Mouse (Mus musculus): Measurements from ENCODE around the gene Morc4.

The Morc4 gene

DNA sequence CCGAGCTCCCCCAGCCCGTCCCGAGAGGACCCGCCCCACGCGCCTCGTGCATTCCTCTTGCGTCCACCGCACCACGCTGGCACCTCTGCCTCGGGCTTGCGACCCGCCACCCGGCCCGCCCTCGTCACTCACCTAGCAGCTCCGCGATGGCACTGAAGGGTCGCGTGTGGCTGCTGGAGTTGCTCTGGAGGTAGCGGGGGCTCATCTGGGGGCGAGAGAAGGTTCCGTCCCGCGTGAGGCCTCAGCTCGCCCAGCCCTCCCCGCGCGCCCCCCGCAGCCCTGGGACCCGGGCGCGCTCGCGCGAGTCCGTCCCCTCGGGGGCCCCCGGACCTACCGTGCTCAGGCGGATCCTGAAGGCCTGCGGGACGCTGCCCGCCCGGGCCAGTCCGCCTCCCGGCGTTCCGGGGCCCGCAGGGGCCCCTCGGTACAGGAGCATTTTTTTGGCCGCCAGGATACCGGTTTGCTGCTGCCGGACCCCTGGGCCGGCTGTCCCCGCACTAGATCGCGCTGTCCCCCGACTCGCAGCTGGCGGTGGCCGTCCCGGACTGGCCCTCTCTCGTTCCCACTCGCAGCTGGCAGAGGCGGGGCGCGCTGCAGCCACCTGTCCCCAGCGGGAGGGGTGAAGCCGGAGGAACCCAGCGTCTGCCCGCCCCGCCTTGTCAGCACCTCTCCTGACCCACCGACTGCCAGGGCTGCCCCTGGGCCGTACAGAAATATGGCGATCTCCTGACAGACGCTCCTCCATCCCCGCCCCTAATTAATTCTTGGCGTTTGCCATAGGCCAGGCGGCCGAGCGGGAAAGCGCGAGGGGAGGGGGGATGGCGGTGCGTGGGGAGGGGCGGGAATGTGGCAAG, at the start of gene Morc4:
TSS of gene Morc4 (minus strand) at position 740 of the 854 bp plus-strand sequence.
- no peak for DNase-seq (ENCODE audit: extremely low read depth, low read depth)

GRCm38 (mm10) chrX:139920572-139920971, 49.1 kb upstream of the Morc4 start:
- DNase-seq (ENCODE audit: extremely low read depth, low read depth) = no peak

DNA sequence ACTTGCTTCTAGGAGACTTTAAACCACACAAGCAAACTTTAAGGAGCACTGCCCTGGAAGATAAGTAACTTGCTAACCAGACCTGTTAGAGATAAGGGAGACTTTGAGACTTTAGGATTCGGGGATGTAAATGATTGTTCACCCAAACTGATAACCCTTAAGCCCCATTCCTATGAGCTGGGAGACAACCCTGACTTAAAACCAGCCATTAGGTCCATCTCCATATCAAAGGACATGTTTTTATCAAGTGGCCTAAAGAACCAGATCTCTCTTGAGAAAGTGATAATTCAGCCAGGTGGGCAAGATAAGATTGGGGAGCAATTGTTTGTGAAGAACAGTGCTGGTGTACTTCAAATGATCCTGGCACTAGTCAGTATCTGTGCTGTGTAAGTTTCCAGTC, 19.9 kb upstream of the Morc4 start:
- DNase-seq (ENCODE audit: extremely low read depth, low read depth) = no peak

GRCm38 (mm10) chrX:139883221-139883620, 11.7 kb upstream of the Morc4 start:
- DNase-seq (ENCODE audit: extremely low read depth, low read depth) = no peak

GRCm38 (mm10) chrX:139877936-139878335, 6.5 kb upstream of the Morc4 start:
- DNase-seq (ENCODE audit: extremely low read depth, low read depth) = no peak

DNA sequence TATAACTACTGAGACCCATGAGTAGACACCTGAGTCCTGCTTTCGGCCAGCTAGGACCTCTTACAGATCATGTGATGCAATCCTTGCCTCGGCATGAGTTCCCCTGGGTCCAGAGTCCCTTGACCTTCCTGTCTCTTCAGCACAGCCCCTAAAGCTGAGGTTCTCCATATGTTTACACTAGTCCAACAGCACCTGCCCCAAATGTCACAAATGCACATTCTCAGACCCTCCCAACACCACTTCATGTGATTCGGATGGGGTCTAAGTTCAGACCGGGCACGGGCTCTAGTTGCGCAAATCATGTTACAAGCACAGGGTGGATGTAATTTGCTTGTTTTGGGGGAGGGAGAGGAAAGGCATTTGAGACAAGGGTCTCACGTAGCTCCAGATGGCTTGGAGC, 5.6 kb upstream of the Morc4 start:
- DNase-seq (ENCODE audit: extremely low read depth, low read depth) = no peak

GRCm38 (mm10) chrX:139870300-139870711, 1.2 kb downstream of the Morc4 start:
- no peak for DNase-seq (ENCODE audit: extremely low read depth, low read depth)

GRCm38 (mm10) chrX:139859402-139859801, 12.1 kb downstream of the Morc4 start:
- no peak for DNase-seq (ENCODE audit: extremely low read depth, low read depth)

DNA sequence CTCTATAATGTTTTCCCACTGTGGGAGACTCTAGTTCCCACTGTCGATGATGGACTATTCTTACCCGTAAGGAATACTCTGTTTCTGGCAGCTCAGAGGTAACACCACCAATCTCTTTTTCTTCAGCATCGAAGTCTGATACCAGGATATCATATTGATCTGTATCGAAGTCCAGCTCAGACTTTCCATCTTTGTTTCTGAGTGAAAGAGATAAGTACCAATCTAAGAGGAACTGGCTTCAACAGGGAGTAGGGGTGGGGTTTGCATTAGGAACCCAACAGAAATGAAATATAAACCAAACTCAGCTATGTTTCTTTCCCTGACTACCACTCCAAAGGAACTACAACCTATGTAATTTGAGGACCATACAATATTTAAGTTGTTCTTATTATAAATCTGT, 16.7 kb downstream of the Morc4 start:
- no peak for DNase-seq (ENCODE audit: extremely low read depth, low read depth)

- DNase-seq (ENCODE audit: extremely low read depth, low read depth) = no peak
Observed at GRCm38 (mm10) chrX:139841091-139841490, 30.4 kb downstream of the Morc4 start.

DNA sequence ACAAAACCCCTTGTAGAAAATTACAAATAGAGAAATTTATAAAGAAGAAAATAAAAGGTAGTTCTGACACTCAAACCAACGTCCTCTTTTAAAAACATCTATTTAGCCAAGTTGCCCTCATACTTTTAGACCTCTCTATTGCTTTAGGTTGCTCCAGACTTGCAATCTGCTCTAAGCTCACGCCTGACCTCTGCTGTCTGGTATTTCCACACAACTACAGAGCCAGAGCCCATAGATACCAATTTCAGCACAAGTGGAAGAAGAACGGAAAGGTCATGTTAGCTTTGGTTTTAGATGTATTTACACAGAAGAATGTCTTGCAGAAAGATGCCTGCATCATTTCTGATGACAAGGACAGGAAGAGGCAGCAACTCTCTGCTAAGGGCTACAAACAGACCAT, 32.4 kb downstream of the Morc4 start:
- no peak for DNase-seq (ENCODE audit: extremely low read depth, low read depth)

DNA sequence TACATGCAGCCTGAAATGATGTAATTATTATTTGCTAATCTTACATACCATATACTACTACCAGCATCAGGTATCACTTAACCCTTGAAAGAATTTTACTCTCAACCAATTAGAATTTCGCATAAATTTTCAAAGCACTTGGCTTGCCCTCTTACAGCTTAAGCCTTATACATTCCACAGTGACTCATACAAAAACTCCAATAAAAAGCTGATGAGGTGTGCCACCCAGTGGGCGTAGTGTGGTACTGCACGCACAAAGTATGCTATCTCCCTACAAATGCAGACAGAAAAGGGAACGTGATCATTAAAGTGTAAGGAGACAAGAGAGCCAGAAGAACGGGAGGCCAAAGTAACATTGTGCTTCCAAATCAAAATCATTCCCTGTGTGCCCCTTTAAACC, 39.0 kb downstream of the Morc4 start:
- DNase-seq (ENCODE audit: extremely low read depth, low read depth) = peak; percentile 56

DNA sequence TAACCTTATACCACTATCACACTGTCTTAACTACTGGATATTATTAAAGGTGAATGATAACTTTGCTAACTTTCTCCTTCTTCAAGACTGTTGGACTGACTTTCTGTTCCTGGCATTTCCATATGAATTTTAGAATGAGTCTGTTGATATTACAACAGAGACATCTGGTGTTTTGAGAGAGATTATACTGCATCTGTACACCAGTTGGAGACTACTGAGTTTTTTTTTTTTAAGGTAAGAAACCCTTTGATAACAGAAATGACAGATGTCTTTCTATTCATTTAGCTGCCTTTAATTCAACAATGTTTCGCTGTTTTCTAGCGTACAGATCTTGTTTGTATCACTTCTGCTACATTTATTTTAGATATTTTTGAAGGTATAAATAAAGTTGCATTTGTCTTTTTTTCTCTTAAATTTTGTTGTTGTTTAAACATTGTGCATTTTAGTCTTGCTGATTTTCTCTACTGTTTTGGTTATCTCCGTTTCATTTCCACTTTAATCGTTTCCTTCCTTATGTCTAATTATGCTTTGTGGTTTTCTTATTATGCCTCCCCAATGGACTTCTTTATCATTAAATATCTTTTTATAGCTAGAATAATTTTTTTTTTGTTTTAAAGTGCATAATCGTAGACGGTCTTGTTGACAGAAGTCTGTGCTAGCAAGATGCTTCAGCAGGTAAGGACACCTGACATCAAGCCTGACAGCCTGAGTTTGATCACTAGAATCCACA, 42.9 kb downstream of the Morc4 start:
- DNase-seq (ENCODE audit: extremely low read depth, low read depth) = no peak

DNA sequence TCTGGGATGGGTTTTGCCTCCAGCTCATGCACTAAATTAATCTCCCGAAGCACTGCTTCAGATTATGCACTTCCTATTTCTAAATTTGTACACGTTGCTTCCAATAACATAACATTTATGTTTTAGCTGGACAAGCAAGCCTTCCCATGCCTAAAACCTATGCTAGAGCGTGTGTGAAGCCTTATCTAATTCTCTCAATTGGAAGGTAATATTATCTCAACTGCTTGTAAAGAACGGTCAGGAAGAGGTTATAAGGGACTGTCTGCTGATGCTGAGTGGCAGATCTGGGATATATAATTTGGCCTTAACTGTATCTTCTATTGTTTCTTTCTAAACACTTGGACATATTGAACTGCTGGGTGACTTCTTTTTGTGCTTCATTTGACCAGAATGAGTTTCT, 44.6 kb downstream of the Morc4 start:
- DNase-seq (ENCODE audit: extremely low read depth, low read depth) = no peak

DNA sequence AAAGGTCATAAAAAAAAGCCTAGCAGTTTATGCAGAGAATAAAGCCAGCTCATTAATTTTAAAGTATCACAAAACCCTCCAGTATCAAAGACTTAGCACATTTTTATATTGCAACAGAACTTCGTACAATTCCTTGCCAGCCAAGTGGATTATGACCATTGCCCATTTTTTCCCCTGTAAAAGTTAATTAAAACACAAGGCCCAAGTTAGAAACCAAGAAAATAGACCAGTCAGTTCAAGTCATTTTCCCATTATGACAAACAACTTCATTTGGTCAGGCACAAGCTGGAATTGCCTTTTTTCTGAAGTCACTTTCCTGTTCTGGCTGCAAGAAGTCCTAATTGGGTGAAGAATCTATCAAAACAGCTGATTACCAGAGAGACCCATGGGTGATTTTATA, 46.1 kb downstream of the Morc4 start:
- no peak for DNase-seq (ENCODE audit: extremely low read depth, low read depth)

GRCm38 (mm10) chrX:139815201-139815600, 56.3 kb downstream of the Morc4 start:
- no peak for DNase-seq (ENCODE audit: extremely low read depth, low read depth)

- DNase-seq (ENCODE audit: extremely low read depth, low read depth) = peak; percentile 66
Observed at GRCm38 (mm10) chrX:139814018-139814635, 57.4 kb downstream of the Morc4 start.

DNA sequence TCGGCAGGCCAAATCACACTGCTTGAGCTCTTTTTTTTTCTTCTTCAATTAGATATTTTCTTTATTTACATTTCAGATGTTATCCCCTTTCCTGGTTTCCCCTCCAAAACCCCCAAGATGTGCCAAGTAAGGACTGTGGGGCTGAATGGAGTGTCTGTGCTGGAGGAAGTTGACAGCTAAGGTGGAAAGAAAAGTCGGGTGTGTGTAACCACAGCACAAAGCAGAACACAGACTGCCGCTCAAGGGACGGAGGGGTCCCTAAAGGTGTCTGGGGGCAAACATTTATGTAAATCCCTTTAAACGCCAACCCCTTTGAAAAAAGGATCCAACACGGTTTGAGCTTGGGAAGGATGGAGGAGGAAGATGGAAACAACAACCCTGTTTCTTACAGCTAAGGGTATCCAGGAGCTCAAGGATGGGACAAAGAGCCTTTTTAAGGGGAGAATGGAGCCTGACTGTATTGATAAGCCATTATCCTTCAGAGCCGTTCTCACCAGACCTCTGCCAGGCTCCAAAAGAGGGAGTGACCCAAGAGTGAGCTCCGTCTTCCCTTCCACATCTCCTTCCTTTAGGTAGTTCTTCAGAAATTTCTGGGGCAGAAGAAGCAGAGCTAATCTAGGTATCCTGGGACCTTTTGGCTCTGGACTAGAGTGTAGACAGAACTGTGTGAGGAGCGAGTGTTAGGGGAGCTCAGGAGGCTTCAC, 58.0 kb downstream of the Morc4 start:
- DNase-seq (ENCODE audit: extremely low read depth, low read depth) = peak; percentile 8

DNA sequence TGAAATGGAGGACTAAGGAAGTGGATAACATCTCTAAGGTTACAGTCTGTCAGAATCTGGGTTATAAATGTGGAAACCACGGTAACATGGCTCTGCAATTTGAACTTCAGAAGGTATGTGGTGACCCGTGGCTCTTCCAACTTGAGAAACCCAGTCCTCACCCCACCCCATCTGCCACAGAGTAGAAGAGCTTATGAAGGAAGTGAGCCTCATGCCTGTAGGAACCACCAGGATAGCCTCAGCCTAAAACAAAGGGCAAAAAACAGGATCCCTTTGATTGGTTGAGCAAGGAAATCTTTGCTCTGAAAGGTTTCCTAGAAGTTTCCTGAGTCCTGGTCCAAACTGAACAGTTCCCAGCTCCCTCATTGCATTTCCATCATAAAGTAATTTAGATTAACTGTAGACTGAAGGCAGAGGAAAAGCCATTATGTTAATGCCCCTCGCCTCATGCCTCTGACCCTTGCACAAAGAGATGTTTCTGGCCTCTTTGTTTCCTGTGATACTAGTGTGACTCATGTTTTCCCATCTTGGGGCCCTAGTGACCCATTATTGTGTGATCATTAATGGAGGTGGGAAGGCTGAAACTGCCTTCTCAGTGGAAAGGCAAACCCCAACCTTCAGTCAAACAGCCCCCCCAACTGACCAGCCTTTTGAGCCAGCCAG, 58.7 kb downstream of the Morc4 start:
- DNase-seq (ENCODE audit: extremely low read depth, low read depth) = no peak

- no peak for DNase-seq (ENCODE audit: extremely low read depth, low read depth)
Observed at GRCm38 (mm10) chrX:139808501-139808900, 63.0 kb downstream of the Morc4 start.

DNA sequence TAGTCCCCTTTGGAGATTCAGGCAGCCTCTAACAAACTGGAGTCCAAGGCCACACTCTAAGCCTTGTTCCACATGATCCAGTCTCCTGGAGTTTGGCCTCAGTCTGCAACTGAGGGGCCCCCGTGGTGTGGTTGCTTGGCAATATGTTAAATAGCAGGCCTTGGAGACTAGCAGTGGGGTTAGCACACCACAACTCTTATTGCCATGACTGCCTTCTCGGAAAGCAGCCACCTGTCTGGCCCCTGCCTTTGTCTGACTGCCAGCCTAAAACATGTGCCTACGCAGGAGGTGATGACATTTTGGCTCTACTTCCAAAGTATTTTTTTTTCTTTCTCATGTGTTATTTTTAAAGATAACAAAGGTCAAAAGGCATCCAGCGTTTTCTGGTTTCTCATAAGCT, 63.4 kb downstream of the Morc4 start:
- DNase-seq (ENCODE audit: extremely low read depth, low read depth) = no peak
